Mouse (Mus musculus) neural tube, embryonic 13.5 days (tissue): Measurements from ENCODE around the gene Ficd. TPM values are rescaled to one million over a fixed set of nuclear protein-coding genes. Genes with fewer than 3 reads are reported as not detected.

Experiments
- ATAC-seq: fragments of 200-750 bp; cut with Nextera tagmentation; 2 replicates; pipeline ENCODE4 v1.8.0; 2017; ENCODE audit warnings: low read depth, mild to moderate bottlenecking, moderate TSS enrichment, moderate library complexity
- H3K27ac ChIP-seq: fragments of 300-500 bp; sonication (generic); replicated peaks from 2 replicates; pipeline ENCODE4 v1.5.1; 2015; ENCODE audit warnings: moderate library complexity, mild to moderate bottlenecking, inconsistent platforms
- H3K27me3 ChIP-seq: fragments of 300-500 bp; sonication (generic); 2 replicates; pipeline ENCODE4 v1.6.1; 2015; ENCODE audit warnings: mild to moderate bottlenecking, inconsistent platforms
- H3K36me3 ChIP-seq: fragments of 300-500 bp; sonication (generic); 2 replicates; pipeline ENCODE4 v1.6.1; 2015; ENCODE audit warnings: mild to moderate bottlenecking, inconsistent platforms
- H3K4me1 ChIP-seq: fragments of 300-500 bp; sonication (generic); replicated peaks from 2 replicates; pipeline ENCODE4 v1.6.1; 2015; ENCODE audit warnings: inconsistent platforms
- H3K4me2 ChIP-seq: fragments of 300-500 bp; sonication (generic); 2 replicates; pipeline ENCODE4 v1.6.1; 2015; ENCODE audit warnings: inconsistent platforms, mild to moderate bottlenecking, moderate library complexity
- H3K4me3 ChIP-seq: fragments of 300-500 bp; sonication (generic); 2 replicates; pipeline ENCODE4 v1.5.1; 2015; ENCODE audit warnings: mild to moderate bottlenecking, inconsistent platforms
- H3K9ac ChIP-seq: fragments of 300-500 bp; sonication (generic); 2 replicates; pipeline ENCODE4 v1.6.1; 2015; ENCODE audit warnings: moderate library complexity, mild to moderate bottlenecking, inconsistent platforms
- H3K9me3 ChIP-seq: fragments of 300-500 bp; sonication (generic); 2 replicates; pipeline ENCODE4 v1.6.1; 2016; ENCODE audit warnings: inconsistent platforms
- WGBS: fragments of 180-500 bp; shearing (Covaris S2); methylation state at CpG from one replicate; pipeline ENCODE4 v1.1.7; 2015; 5-methylcytosine and 5-hydroxymethylcytosine counted together
- polyA plus RNA-seq: library from polyadenylated mRNA; unstranded; fragments of >200 nt; fragmentation: Nextera tagmentation; extraction: Ambion mirVana; gene quantifications from 2 replicates; pipeline ENCODE4 v1.2.1, GENCODE M21; 2015

Gene Ficd
- polyA plus RNA-seq, 1 experiment from 2014 or later: 8.2 TPM

GRCm38 (mm10) chr5:113719221-113719661, 16.4 kb upstream of the Ficd start:
- Histone ChIP-seq H3K4me2 (no peak overlapping the region), H3K4me3 (no peak overlapping the region), H3K36me3 (no peaks in the 10 kb centered on the region), H3K27ac (peak overlapping the region; percentile 49), H3K9ac (0 out of 2 replicates have a peak overlapping the region, but pooled peaks have one; percentile 26), H3K9me3 (no peaks in the 10 kb centered on the region), H3K27me3 (no peaks in the 10 kb centered on the region), H3K4me1 (peaks cover 49% of the 10 kb centered on the region)
- ATAC-seq: no peak
- WGBS: 65% methylated on average over 8 of the region's 8 CpGs

GRCm38 (mm10) chr5:113722224-113723013, 13.2 kb upstream of the Ficd start:
- H3K4me2 ChIP-seq: no peak overlapping the region
- H3K9ac ChIP-seq: no peak overlapping the region
- no peak for ATAC-seq
- peaks cover 7% of the 10 kb centered on the region for H3K27me3 ChIP-seq
- H3K36me3 ChIP-seq: no peaks in the 10 kb centered on the region
- H3K27ac ChIP-seq: no peak overlapping the region
- H3K4me1 ChIP-seq: peaks cover 27% of the 10 kb centered on the region
- no peaks in the 10 kb centered on the region for H3K9me3 ChIP-seq
- 89% methylated on average over 10 of the region's 10 CpGs for WGBS
- H3K4me3 ChIP-seq: no peak overlapping the region

GRCm38 (mm10) chr5:113723567-113724237, 11.9 kb upstream of the Ficd start:
- peak; percentile 20; the same call in 1 of the 2 replicates for ATAC-seq
- no peak overlapping the region for H3K27ac ChIP-seq
- WGBS: 44% methylated on average over 8 of the region's 8 CpGs

GRCm38 (mm10) chr5:113724446-113724845, 11.2 kb upstream of the Ficd start, which contains the start of gene 1700069L16Rik:
Gene 1700069L16Rik (minus strand): TSS chr5:113724772.
- no peak within 1 kb of the TSS for H3K27ac ChIP-seq
- WGBS: 4% methylated on average over 15 of the region's 15 CpGs
- peak; percentile 70 for ATAC-seq

More at GRCm38 (mm10) chr5:113723567-113724237, 11.9 kb upstream of the Ficd start:
- Histone ChIP-seq H3K9ac (no peak overlapping the region), H3K36me3 (no peaks in the 10 kb centered on the region), H3K27me3 (peaks cover 7% of the 10 kb centered on the region), H3K4me3 (no peak overlapping the region), H3K4me2 (no peak overlapping the region), H3K9me3 (no peaks in the 10 kb centered on the region), H3K4me1 (peaks cover 21% of the 10 kb centered on the region)

GRCm38 (mm10) chr5:113725417-113725816, 10.2 kb upstream of the Ficd start:
- WGBS: 71% methylated on average over 12 of the region's 12 CpGs
- Histone ChIP-seq H3K27ac (no peak overlapping the region), H3K4me2 (no peak overlapping the region), H3K9me3 (no peaks in the 10 kb centered on the region), H3K4me1 (peaks cover 14% of the 10 kb centered on the region), H3K4me3 (no peak overlapping the region), H3K9ac (no peak overlapping the region), H3K27me3 (peaks cover 7% of the 10 kb centered on the region), H3K36me3 (no peaks in the 10 kb centered on the region)
- no peak for ATAC-seq

More at GRCm38 (mm10) chr5:113724446-113724845, 11.2 kb upstream of the Ficd start, which contains the start of gene 1700069L16Rik:
- peaks cover 7% of the 10 kb centered on the region for H3K27me3 ChIP-seq
- H3K4me3 ChIP-seq: no peak within 1 kb of the TSS
- no peaks in the 10 kb centered on the region for H3K36me3 ChIP-seq
- H3K9ac ChIP-seq: no peak within 1 kb of the TSS
- H3K4me1 ChIP-seq: peaks cover 15% of the 10 kb centered on the region
- H3K4me2 ChIP-seq: no peak within 1 kb of the TSS
- H3K9me3 ChIP-seq: no peaks in the 10 kb centered on the region

- 81% methylated on average over 6 of the region's 6 CpGs for WGBS
- no peak overlapping the region for H3K9ac ChIP-seq
- ATAC-seq: no peak
- no peaks in the 10 kb centered on the region for H3K36me3 ChIP-seq
- H3K27me3 ChIP-seq: peaks cover 7% of the 10 kb centered on the region
- peaks cover 20% of the 10 kb centered on the region for H3K4me1 ChIP-seq
- no peak overlapping the region for H3K27ac ChIP-seq
- H3K9me3 ChIP-seq: no peaks in the 10 kb centered on the region
- H3K4me2 ChIP-seq: no peak overlapping the region
- H3K4me3 ChIP-seq: no peak overlapping the region
These were observed 9.0 kb upstream of the Ficd start for GRCm38 (mm10) chr5:113726618-113727017.

GRCm38 (mm10) chr5:113727238-113727637, 8.4 kb upstream of the Ficd start:
- H3K27ac ChIP-seq: no peak overlapping the region
- no peak overlapping the region for H3K4me2 ChIP-seq
- H3K4me1 ChIP-seq: peaks cover 20% of the 10 kb centered on the region
- H3K27me3 ChIP-seq: peaks cover 7% of the 10 kb centered on the region
- WGBS: 73% methylated on average over 12 of the region's 12 CpGs
- no peaks in the 10 kb centered on the region for H3K36me3 ChIP-seq
- H3K4me3 ChIP-seq: no peak overlapping the region
- no peaks in the 10 kb centered on the region for H3K9me3 ChIP-seq
- H3K9ac ChIP-seq: no peak overlapping the region
- ATAC-seq: no peak

- ATAC-seq: no peak
- Histone ChIP-seq H3K36me3 (no peaks in the 10 kb centered on the region), H3K27me3 (peaks cover 7% of the 10 kb centered on the region), H3K27ac (no peak overlapping the region), H3K4me3 (no peak overlapping the region), H3K4me2 (no peak overlapping the region), H3K4me1 (peaks cover 20% of the 10 kb centered on the region), H3K9ac (no peak overlapping the region), H3K9me3 (no peaks in the 10 kb centered on the region)
- 85% methylated on average over 7 of the region's 7 CpGs for WGBS
These were observed 7.6 kb upstream of the Ficd start for GRCm38 (mm10) chr5:113728011-113728410.

- H3K27me3 ChIP-seq: peaks cover 7% of the 10 kb centered on the region
- peaks cover 16% of the 10 kb centered on the region for H3K4me1 ChIP-seq
- H3K4me2 ChIP-seq: no peak overlapping the region
- H3K9me3 ChIP-seq: no peaks in the 10 kb centered on the region
- H3K27ac ChIP-seq: no peak overlapping the region
- H3K9ac ChIP-seq: no peak overlapping the region
- ATAC-seq: no peak
- H3K36me3 ChIP-seq: no peaks in the 10 kb centered on the region
- 89% methylated on average over 7 of the region's 7 CpGs for WGBS
- no peak overlapping the region for H3K4me3 ChIP-seq
These were observed 6.9 kb upstream of the Ficd start for GRCm38 (mm10) chr5:113728691-113729090.

- Histone ChIP-seq H3K9me3 (no peaks in the 10 kb centered on the region), H3K4me3 (no peak overlapping the region), H3K27ac (0 out of 2 replicates have a peak overlapping the region, but pooled peaks have one; percentile 1), H3K9ac (peak overlapping the region; percentile 26; the same call in 1 of the 2 replicates), H3K4me1 (peaks cover 16% of the 10 kb centered on the region), H3K27me3 (peaks cover 7% of the 10 kb centered on the region), H3K36me3 (no peaks in the 10 kb centered on the region), H3K4me2 (no peak overlapping the region)
- no peak for ATAC-seq
- WGBS: 64% methylated on average over 7 of the region's 7 CpGs
These were observed 4.9 kb upstream of the Ficd start for GRCm38 (mm10) chr5:113730641-113731121.

GRCm38 (mm10) chr5:113731174-113731573, 4.4 kb upstream of the Ficd start:
- 92% methylated on average over 7 of the region's 7 CpGs for WGBS
- no peak overlapping the region for H3K4me2 ChIP-seq
- no peak overlapping the region for H3K4me3 ChIP-seq
- H3K9ac ChIP-seq: no peak overlapping the region
- peaks cover 18% of the 10 kb centered on the region for H3K4me1 ChIP-seq
- ATAC-seq: no peak
- no peaks in the 10 kb centered on the region for H3K9me3 ChIP-seq
- H3K27me3 ChIP-seq: peaks cover 6% of the 10 kb centered on the region
- H3K27ac ChIP-seq: 0 out of 2 replicates have a peak overlapping the region, but pooled peaks have one; percentile 1
- H3K36me3 ChIP-seq: no peaks in the 10 kb centered on the region

GRCm38 (mm10) chr5:113732182-113732581, 3.4 kb upstream of the Ficd start:
- ATAC-seq: no peak
- Histone ChIP-seq H3K4me2 (no peak overlapping the region), H3K36me3 (no peaks in the 10 kb centered on the region), H3K27ac (no peak overlapping the region), H3K27me3 (no peaks in the 10 kb centered on the region), H3K9me3 (no peaks in the 10 kb centered on the region), H3K9ac (no peak overlapping the region), H3K4me1 (peaks cover 28% of the 10 kb centered on the region), H3K4me3 (no peak overlapping the region)
- 33% methylated on average over 6 of the region's 6 CpGs for WGBS
